Comparison of ENCODE assay signal across 22 mouse cellular contexts in the genomic region with DNA sequence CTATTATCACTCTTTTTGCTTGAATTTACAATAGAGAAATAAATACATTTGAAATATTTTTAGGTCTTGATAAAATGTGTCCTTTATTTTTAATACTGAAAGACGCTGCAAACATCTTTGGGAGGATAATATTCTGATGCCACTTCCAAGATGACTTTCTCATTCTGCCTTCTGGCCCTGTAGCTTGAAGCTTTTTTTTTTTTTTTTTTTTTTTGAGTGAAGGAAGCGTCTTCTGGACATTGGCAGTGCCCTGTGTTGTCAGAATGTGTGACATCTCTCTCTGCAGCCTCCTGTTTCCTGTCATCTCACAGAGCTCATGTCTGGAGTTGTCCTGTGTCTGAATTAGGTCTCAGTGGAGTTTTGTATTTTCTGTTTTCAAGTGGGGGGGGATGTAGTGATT. TPM values are rescaled to one million over a fixed set of nuclear protein-coding genes. Genes with fewer than 3 reads are reported as not detected.
DNase-seq lines count a peak whose midpoint lies in the region; ATAC-seq lines count a peak whose summit lies in the region.
"Had no signal": no experiment of that assay in that cellular context is flagged by ENCODE, and none has a peak within 500 bp of the region (broad histone marks: within the 10 kb centered on the region; RNA-seq: fewer than 3 reads in every experiment).

No protein-coding gene starts in this region.

- no peaks in the 10 kb centered on the region for H3K36me3 ChIP-seq in forebrain, embryonic 10.5 days (replicated peaks)
- H3K36me3 ChIP-seq in forebrain, embryonic 11.5 days (ENCODE audit: control insufficient read depth, insufficient read depth, low read length), result no peaks in the 10 kb centered on the region
- H3K36me3 ChIP-seq in midbrain, embryonic 11.5 days (ENCODE audit: control insufficient read depth, insufficient read depth, low read length), result no peaks in the 10 kb centered on the region
- no peaks in the 10 kb centered on the region for H3K36me3 ChIP-seq in midbrain, embryonic 15.5 days (replicated peaks)
- H3K36me3 ChIP-seq: embryonic facial prominence, embryonic 10.5 days; embryonic facial prominence, embryonic 12.5 days; forebrain, embryonic 15.5 days had no signal

- peak overlapping the region; percentile 40; the same call in 1 of the 2 replicates for H3K27ac ChIP-seq in forebrain, embryonic 10.5 days
- no peak overlapping the region for H3K27ac ChIP-seq in forebrain, embryonic 11.5 days (ENCODE audit: low read depth, low read length)
- no peak overlapping the region for H3K27ac ChIP-seq in midbrain, embryonic 11.5 days (ENCODE audit: low read depth, low read length)
- H3K27ac ChIP-seq in midbrain, embryonic 15.5 days, result no peak overlapping the region
- H3K27ac ChIP-seq: embryonic facial prominence, embryonic 10.5 days; embryonic facial prominence, embryonic 12.5 days; forebrain, embryonic 13.5 days; forebrain, embryonic 15.5 days had no signal

- H3K4me3 ChIP-seq in forebrain, embryonic 10.5 days, result no peak overlapping the region
- no peak overlapping the region for H3K4me3 ChIP-seq in forebrain, embryonic 11.5 days (ENCODE audit: low read depth, low read length)
- H3K4me3 ChIP-seq in midbrain, embryonic 11.5 days (ENCODE audit: low read depth, low read length), result no peak overlapping the region
- H3K4me3 ChIP-seq in midbrain, embryonic 15.5 days, result no peak overlapping the region
- H3K4me3 ChIP-seq: embryonic facial prominence, embryonic 10.5 days; embryonic facial prominence, embryonic 12.5 days; forebrain, embryonic 13.5 days; forebrain, embryonic 15.5 days had no signal

- DNase-seq in forebrain, embryonic 10.5 days (ENCODE audit: extremely low spot score, low spot score), result no peak
- DNase-seq in forebrain, embryonic 11.5 days (ENCODE audit: low spot score), result no peak
- no peak for DNase-seq in midbrain, embryonic 11.5 days (ENCODE audit: low spot score, missing footprints)
- DNase-seq in spleen, postnatal 4 days (ENCODE audit: low spot score in 2 of 2), result no peak
- DNase-seq: adrenal gland, adult 8-10 months; adrenal gland, postnatal 14 days; adrenal gland, postnatal 36 days; B cell, adult 2 months; cerebellum, adult 11-12 months; cerebellum, adult 2 months; cerebellum, adult 9-10 months; cerebellum, postnatal 25 days; forebrain, postnatal 0 days had no signal

- no peak for ATAC-seq in forebrain, embryonic 11.5 days (replicated peaks; ENCODE audit: low FRiP score)
- peak; percentile 57 for ATAC-seq in midbrain, embryonic 11.5 days (ENCODE audit: low FRiP score)
- no peak for ATAC-seq in midbrain, embryonic 15.5 days (replicated peaks)
- ATAC-seq: activated CD4-positive, CD25-positive, alpha-beta regulatory T cell, adult 4 months; CD4-positive, CD25-positive, alpha-beta regulatory T cell, adult 4 months; forebrain, embryonic 13.5 days; forebrain, embryonic 15.5 days; forebrain, postnatal 0 days; Patski had no signal

- 68% methylated on average over 2 of the region's 2 CpGs for WGBS in forebrain, embryonic 10.5 days
- WGBS in forebrain, embryonic 11.5 days, result 59% methylated on average over 2 of the region's 2 CpGs
- 44% methylated on average over 2 of the region's 2 CpGs for WGBS in midbrain, embryonic 11.5 days
- WGBS in midbrain, embryonic 15.5 days, result 51% methylated on average over 2 of the region's 2 CpGs

- H3K4me1 ChIP-seq in forebrain, embryonic 10.5 days, result peaks cover 65% of the 10 kb centered on the region
- peaks cover 2% of the 10 kb centered on the region; the same call in 1 of the 2 replicates for H3K4me1 ChIP-seq in forebrain, embryonic 11.5 days (replicated peaks; ENCODE audit: control insufficient read depth, insufficient read depth, low read length)
- peaks cover 30% of the 10 kb centered on the region for H3K4me1 ChIP-seq in midbrain, embryonic 11.5 days (ENCODE audit: control insufficient read depth, insufficient read depth, low read length)
- H3K4me1 ChIP-seq in midbrain, embryonic 15.5 days, result peaks cover 18% of the 10 kb centered on the region

- H3K9ac ChIP-seq in forebrain, embryonic 11.5 days (ENCODE audit: low read length), result no peak overlapping the region
- no peak overlapping the region for H3K9ac ChIP-seq in midbrain, embryonic 11.5 days (ENCODE audit: low read length)
- H3K9ac ChIP-seq in midbrain, embryonic 15.5 days, result no peak overlapping the region
- H3K9ac ChIP-seq: embryonic facial prominence, embryonic 12.5 days; forebrain, embryonic 13.5 days; forebrain, embryonic 15.5 days; forebrain, postnatal 0 days had no signal

- no peaks in the 10 kb centered on the region for H3K9me3 ChIP-seq in forebrain, embryonic 10.5 days
- no peaks in the 10 kb centered on the region for H3K9me3 ChIP-seq in forebrain, embryonic 11.5 days (ENCODE audit: control insufficient read depth, low read length)
- no peaks in the 10 kb centered on the region for H3K9me3 ChIP-seq in midbrain, embryonic 11.5 days (ENCODE audit: control insufficient read depth, low read length)
- H3K9me3 ChIP-seq in midbrain, embryonic 15.5 days, result no peaks in the 10 kb centered on the region
- H3K9me3 ChIP-seq: embryonic facial prominence, embryonic 10.5 days; embryonic facial prominence, embryonic 12.5 days; forebrain, embryonic 13.5 days; forebrain, embryonic 15.5 days had no signal

- H3K27me3 ChIP-seq in forebrain, embryonic 10.5 days (ENCODE audit: poor library complexity, severe bottlenecking), result no peaks in the 10 kb centered on the region
- H3K27me3 ChIP-seq in forebrain, embryonic 11.5 days (ENCODE audit: control insufficient read depth, insufficient read depth, low read length), result no peaks in the 10 kb centered on the region
- no peaks in the 10 kb centered on the region for H3K27me3 ChIP-seq in midbrain, embryonic 11.5 days (ENCODE audit: control insufficient read depth, insufficient read depth, low read length)
- no peaks in the 10 kb centered on the region for H3K27me3 ChIP-seq in midbrain, embryonic 15.5 days (replicated peaks)
- H3K27me3 ChIP-seq: CH12.LX; embryonic facial prominence, embryonic 12.5 days; forebrain, embryonic 13.5 days; forebrain, embryonic 15.5 days; Patski had no signal

- H3K4me2 ChIP-seq in forebrain, embryonic 11.5 days (ENCODE audit: low read depth, low read length, severe bottlenecking), result no peak overlapping the region
- no peak overlapping the region for H3K4me2 ChIP-seq in midbrain, embryonic 11.5 days
- H3K4me2 ChIP-seq in midbrain, embryonic 15.5 days, result no peak overlapping the region
- H3K4me2 ChIP-seq: embryonic facial prominence, embryonic 12.5 days; forebrain, embryonic 13.5 days; forebrain, embryonic 15.5 days had no signal

RNA-seq across cellular contexts. Expression of gene Sh3bgrl2, which starts 55.0 kb away (rescaled TPM):
- 10.9 and 12.1 TPM in 2 replicates for polyA plus RNA-seq in forebrain, embryonic 10.5 days (2016; fragmentation: Nextera tagmentation; extraction: Ambion mirVana)
- 13.2 TPM in 2 replicates for polyA plus RNA-seq in forebrain, embryonic 11.5 days (2014; fragmentation: Nextera tagmentation; extraction: Ambion mirVana)
- polyA plus RNA-seq in midbrain, embryonic 11.5 days (2014; fragmentation: Nextera tagmentation; extraction: Ambion mirVana), result 10.1 and 12.2 TPM in 2 replicates
- polyA plus RNA-seq in midbrain, embryonic 15.5 days (2015; fragmentation: Nextera tagmentation; extraction: Ambion mirVana), result 7.7 and 8.8 TPM in 2 replicates
